Mouse (Mus musculus): ENCODE measurements at regions not wholly inside any gene's neighbourhood (a gene's known extent, or its start where the extent isn't known, plus 50 kb on each side); places are given as distances from the start of the nearest gene placed in this dataset.

GRCm38 (mm10) chr19:24622776-24623175 is 51.0 kb upstream of the Tmem252 start:
- 94% methylated on average over 9 of the region's 9 CpGs for WGBS
- ATAC-seq, result no peak
- no peaks in the 10 kb centered on the region for H3K9me3 ChIP-seq (ENCODE audit: control insufficient read depth, low read length)

DNA sequence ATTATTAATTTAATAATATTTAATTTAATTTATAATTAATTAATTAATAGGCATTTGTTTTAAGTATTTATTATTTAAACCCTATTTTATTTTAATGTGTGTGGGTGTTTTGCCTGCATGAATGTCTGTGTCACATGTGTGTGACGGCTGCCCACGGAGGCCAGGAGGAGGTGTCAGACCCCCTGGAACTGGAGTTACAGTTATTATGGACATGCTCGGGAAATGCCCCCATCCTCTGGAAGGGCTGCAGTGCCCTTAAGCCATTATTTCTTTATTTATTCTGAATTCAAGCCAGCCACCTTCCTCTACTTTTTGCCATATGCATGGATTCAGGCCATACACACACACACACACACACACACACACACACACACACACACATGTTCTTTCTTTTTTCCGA is 51.5 kb upstream of the Tmem252 start:
- H3K4me1 ChIP-seq (replicated peaks; ENCODE audit: control insufficient read depth, insufficient read depth, low read length), result no peaks in the 10 kb centered on the region
- no peak overlapping the region for H3K4me3 ChIP-seq (replicated peaks; ENCODE audit: low read length)
- H3K27me3 ChIP-seq (replicated peaks; ENCODE audit: control insufficient read depth, insufficient read depth, low read length), result no peaks in the 10 kb centered on the region
- ATAC-seq, result no peak
- no peaks in the 10 kb centered on the region for H3K36me3 ChIP-seq (ENCODE audit: control insufficient read depth, insufficient read depth)
- H3K9me3 ChIP-seq (ENCODE audit: control insufficient read depth, low read length), result no peaks in the 10 kb centered on the region
- H3K4me2 ChIP-seq (ENCODE audit: low read length), result no peak overlapping the region
- H3K9ac ChIP-seq (replicated peaks; ENCODE audit: low read depth, low read length), result no peak overlapping the region
- no peak overlapping the region for H3K27ac ChIP-seq (ENCODE audit: low read length)
- 74% methylated on average over 4 of the region's 4 CpGs for WGBS

More at GRCm38 (mm10) chr19:24622776-24623175, 51.0 kb upstream of the Tmem252 start:
- Histone ChIP-seq H3K4me3 (replicated peaks; ENCODE audit: low read length) (no peak overlapping the region), H3K9ac (replicated peaks; ENCODE audit: low read depth, low read length) (no peak overlapping the region), H3K27ac (ENCODE audit: low read length) (no peak overlapping the region), H3K4me2 (ENCODE audit: low read length) (no peak overlapping the region), H3K36me3 (ENCODE audit: control insufficient read depth, insufficient read depth) (no peaks in the 10 kb centered on the region), H3K4me1 (replicated peaks; ENCODE audit: control insufficient read depth, insufficient read depth, low read length) (no peaks in the 10 kb centered on the region), H3K27me3 (replicated peaks; ENCODE audit: control insufficient read depth, insufficient read depth, low read length) (no peaks in the 10 kb centered on the region)

- H3K9ac ChIP-seq (replicated peaks; ENCODE audit: low read depth, low read length), result no peak overlapping the region
- no peaks in the 10 kb centered on the region for H3K4me1 ChIP-seq (replicated peaks; ENCODE audit: control insufficient read depth, insufficient read depth, low read length)
- peak; percentile 71 for ATAC-seq
- no peaks in the 10 kb centered on the region for H3K27me3 ChIP-seq (replicated peaks; ENCODE audit: control insufficient read depth, insufficient read depth, low read length)
- H3K36me3 ChIP-seq (ENCODE audit: control insufficient read depth, insufficient read depth), result no peaks in the 10 kb centered on the region
- H3K9me3 ChIP-seq (ENCODE audit: control insufficient read depth, low read length), result no peaks in the 10 kb centered on the region
- no peak overlapping the region for H3K4me3 ChIP-seq (replicated peaks; ENCODE audit: low read length)
- WGBS, result 31% methylated on average over 8 of the region's 8 CpGs
- H3K4me2 ChIP-seq (ENCODE audit: low read length), result no peak overlapping the region
- H3K27ac ChIP-seq (ENCODE audit: low read length), result no peak overlapping the region
Measured at GRCm38 (mm10) chr19:24621610-24622220, 52.1 kb upstream of the Tmem252 start.

DNA sequence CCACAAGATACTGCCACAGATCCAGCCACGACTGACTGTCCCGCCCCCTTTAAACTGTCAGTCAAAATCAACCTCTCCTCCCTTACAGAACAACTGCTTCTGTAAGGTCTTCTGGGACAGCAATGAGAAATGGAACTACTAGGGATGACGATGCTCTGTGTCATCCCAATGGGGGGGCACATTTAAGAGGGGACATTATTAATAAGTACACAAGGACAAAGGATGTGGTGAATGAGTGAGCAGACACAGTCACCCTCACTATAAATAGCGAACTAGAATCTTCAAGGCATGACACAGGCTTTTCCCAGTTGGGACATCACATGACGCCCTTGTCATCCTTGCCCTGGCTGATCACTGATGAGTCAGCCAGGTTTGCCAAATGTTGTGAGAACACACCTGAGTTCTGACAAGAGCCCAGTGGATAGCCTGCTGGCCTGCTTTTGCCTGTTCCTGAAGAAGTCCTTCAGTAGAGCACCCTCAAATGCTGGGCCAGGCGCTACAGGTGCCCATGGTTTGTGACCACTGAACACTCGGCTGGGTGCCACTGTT is 58.0 kb upstream of the Tmem252 start:
- H3K9me3 ChIP-seq (ENCODE audit: control insufficient read depth, low read length), result no peaks in the 10 kb centered on the region
- ATAC-seq, result no peak
- 90% methylated on average over 7 of the region's 7 CpGs for WGBS

GRCm38 (mm10) chr19:24607884-24608283 is 52.2 kb upstream of the Pip5k1b start:
- Histone ChIP-seq H3K4me2 (ENCODE audit: low read length) (no peak overlapping the region), H3K4me1 (replicated peaks; ENCODE audit: control insufficient read depth, insufficient read depth, low read length) (no peaks in the 10 kb centered on the region), H3K9ac (replicated peaks; ENCODE audit: low read depth, low read length) (no peak overlapping the region), H3K27me3 (replicated peaks; ENCODE audit: control insufficient read depth, insufficient read depth, low read length) (no peaks in the 10 kb centered on the region), H3K9me3 (ENCODE audit: control insufficient read depth, low read length) (no peaks in the 10 kb centered on the region), H3K36me3 (ENCODE audit: control insufficient read depth, insufficient read depth) (no peaks in the 10 kb centered on the region), H3K27ac (ENCODE audit: low read length) (no peak overlapping the region), H3K4me3 (replicated peaks; ENCODE audit: low read length) (no peak overlapping the region)
- ATAC-seq, result no peak
- WGBS, result 64% methylated on average over 3 of the region's 3 CpGs

More for the DNA sequence above, 58.0 kb upstream of the Tmem252 start:
- no peak overlapping the region for H3K27ac ChIP-seq (ENCODE audit: low read length)
- H3K4me1 ChIP-seq (replicated peaks; ENCODE audit: control insufficient read depth, insufficient read depth, low read length), result no peaks in the 10 kb centered on the region
- no peaks in the 10 kb centered on the region for H3K36me3 ChIP-seq (ENCODE audit: control insufficient read depth, insufficient read depth)
- no peak overlapping the region for H3K9ac ChIP-seq (replicated peaks; ENCODE audit: low read depth, low read length)
- no peak overlapping the region for H3K4me3 ChIP-seq (replicated peaks; ENCODE audit: low read length)
- no peak overlapping the region for H3K4me2 ChIP-seq (ENCODE audit: low read length)
- H3K27me3 ChIP-seq (replicated peaks; ENCODE audit: control insufficient read depth, insufficient read depth, low read length), result no peaks in the 10 kb centered on the region

DNA sequence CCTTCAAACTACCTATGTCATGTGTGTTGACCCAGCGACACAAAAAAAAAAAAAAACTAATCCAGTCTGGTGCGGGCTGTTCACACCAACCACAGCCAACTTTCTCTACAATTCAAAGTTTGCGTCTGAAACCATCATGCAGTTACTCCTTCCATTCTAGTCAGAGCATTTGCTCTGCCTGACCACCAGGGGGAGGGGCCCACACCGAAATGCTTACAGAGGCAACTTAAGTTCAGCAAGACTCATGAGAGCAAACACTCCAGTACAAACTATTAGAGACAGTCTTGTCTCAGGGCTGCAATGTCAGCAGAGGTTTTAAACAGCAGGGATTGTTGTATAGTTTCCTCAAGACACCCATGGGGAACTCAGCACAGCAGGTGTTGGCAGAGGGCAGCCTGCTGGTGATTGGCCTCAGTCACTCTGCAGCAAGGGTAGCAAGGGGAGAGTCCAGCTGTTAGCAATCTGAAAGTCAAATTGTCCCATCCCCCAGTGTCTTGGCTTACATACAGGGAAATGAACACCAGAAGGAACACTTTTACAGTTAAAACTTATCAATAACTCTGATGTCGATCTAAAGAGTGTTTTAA is 50.8 kb upstream of the Pip5k1b start:
- no peaks in the 10 kb centered on the region for H3K27me3 ChIP-seq (replicated peaks; ENCODE audit: control insufficient read depth, insufficient read depth, low read length)
- 76% methylated on average over 5 of the region's 5 CpGs for WGBS
- no peaks in the 10 kb centered on the region for H3K36me3 ChIP-seq (ENCODE audit: control insufficient read depth, insufficient read depth)
- no peak overlapping the region for H3K9ac ChIP-seq (replicated peaks; ENCODE audit: low read depth, low read length)
- H3K4me3 ChIP-seq (replicated peaks; ENCODE audit: low read length), result no peak overlapping the region
- no peaks in the 10 kb centered on the region for H3K4me1 ChIP-seq (replicated peaks; ENCODE audit: control insufficient read depth, insufficient read depth, low read length)
- H3K9me3 ChIP-seq (ENCODE audit: control insufficient read depth, low read length), result no peaks in the 10 kb centered on the region
- no peak overlapping the region for H3K27ac ChIP-seq (ENCODE audit: low read length)
- no peak for ATAC-seq
- no peak overlapping the region for H3K4me2 ChIP-seq (ENCODE audit: low read length)

Measured in forebrain, embryonic 16.5 days (tissue).